Mouse (Mus musculus) Patski (cell line): ENCODE results near the gene Brox. TPM values are rescaled to one million over a fixed set of nuclear protein-coding genes. Genes with fewer than 3 reads are reported as not detected.

Experiments
- ATAC-seq: fragments of 100-300 bp; one replicate; pipeline ENCODE4 v1.8.0; 2021
- CTCF ChIA-PET: fragments of 350-600 bp; sonication (Branson Sonifier 250); formaldehyde crosslinking; loops from one replicate; lab custom pipeline; 2022; ENCODE audit warnings: inconsistent platforms; lab: Charles Lee
- POLR2A ChIA-PET: fragments of 350-600 bp; sonication (Branson Sonifier 250); formaldehyde crosslinking; loops from one replicate; lab custom pipeline; 2022; ENCODE audit warnings: antibody characterized with exemption, inconsistent platforms; lab: Charles Lee
- DNase-seq: peaks from one replicate; pipeline ENCODE4 v3.0.0-alpha.2; 2011; ENCODE audit warnings: low read depth, low spot score
- H3K27me3 ChIP-seq: fragments of 371-371 bp; one replicate; pipeline ENCODE4 v1.5.1; 2021
- CTCF ChIP-seq: fragments of 100-300 bp; IDR thresholded peaks from one replicate; pipeline ENCODE4 v1.5.1; 2021
- in situ Hi-C: fragments of 300-500 bp; cut with MboI; formaldehyde crosslinking; loops from 3 replicates; pipeline ENCODE4 v1.11.1; 2018; ENCODE audit warnings: low pct_unique_long_range_greater_than_20kb, mixed read lengths
- polyA plus RNA-seq: library from polyadenylated mRNA; unstranded; gene quantifications from one replicate; pipeline ENCODE4 v1.2.3, GENCODE M21; 2021

The Brox gene
- polyA plus RNA-seq, 1 experiment from 2014 or later: 58.9 TPM

GRCm38 (mm10) chr1:183274385-183274784 lies 22.7 kb downstream of the Brox start:
- no peak for DNase-seq
- TF ChIP-seq CTCF: no peak
- ATAC-seq: no peak
- in situ Hi-C loops: loop anchor here (10.0 kb wide), 1 partner anchor 720 kb away; no protein-coding TSS in a partner anchor
- ChIA-PET POLR2A (no interaction called here), CTCF (interaction anchor here (1.7 kb wide), 1 partner anchor 34 kb away, joined by 4 read pairs; no protein-coding TSS in a partner anchor)
- H3K27me3 ChIP-seq: no peaks in the 10 kb centered on the region

DNA sequence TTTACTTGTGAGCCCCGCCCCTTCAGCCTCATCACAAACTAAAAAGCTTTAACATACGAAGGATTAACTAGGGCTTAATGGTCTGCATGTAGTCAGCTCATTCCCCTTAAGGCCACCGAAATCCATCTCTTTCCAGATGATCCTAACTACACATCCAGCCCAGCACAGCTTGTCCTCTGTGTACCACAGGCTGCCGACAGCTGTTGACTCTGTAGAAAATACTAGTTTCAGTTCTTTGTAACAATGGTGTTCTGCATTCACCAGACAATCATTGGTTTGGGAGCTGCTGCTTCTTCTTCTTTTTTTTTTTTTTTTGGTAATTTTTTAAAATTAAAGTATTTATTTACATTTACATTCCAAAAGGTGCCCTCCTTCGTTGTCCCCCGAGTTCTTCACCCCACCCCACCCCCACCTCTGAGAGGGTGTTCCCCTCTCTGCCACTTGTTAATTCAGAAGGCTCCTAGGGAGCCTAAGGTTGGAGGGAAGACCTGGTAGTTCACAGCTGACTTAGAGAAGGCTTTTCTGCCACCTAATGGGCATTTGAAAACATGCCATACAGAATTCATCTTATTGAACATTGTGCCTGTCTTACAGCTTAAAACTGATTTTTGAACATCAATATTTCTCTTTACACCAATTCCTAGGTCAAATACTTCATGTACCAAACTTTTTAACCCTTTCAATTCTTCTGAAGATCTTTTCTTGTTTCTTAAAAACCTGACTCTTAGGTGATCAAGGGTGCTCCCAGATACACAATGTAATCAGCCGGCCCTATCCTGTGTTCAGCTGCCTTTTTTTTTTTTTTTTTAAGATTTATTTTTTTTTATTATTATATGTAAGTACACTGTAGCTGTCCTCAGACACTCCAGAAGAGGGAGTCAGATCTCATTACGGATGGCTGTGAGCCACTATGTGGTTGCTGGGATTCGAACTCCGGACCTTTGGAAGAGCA lies 23.9 kb downstream of the Brox start:
- in situ Hi-C loops: loop anchor here (10.0 kb wide), 1 partner anchor 718 kb away; no protein-coding TSS in a partner anchor
- DNase-seq (no peak), ATAC-seq (no peak)
- TF ChIP-seq CTCF: peak; percentile 46
- ChIA-PET CTCF (interaction anchor here (0.9 to 2.4 kb wide), 10 partner anchors 10 to 713 kb away, joined by 3 to 7 read pairs (median 4); no protein-coding TSS in a partner anchor), POLR2A (interaction anchor here (0.6 to 1.0 kb wide), 6 partner anchors 11 to 388 kb away, joined by 3 to 5 read pairs (median 4); no protein-coding TSS in a partner anchor)
- H3K27me3 ChIP-seq: no peaks in the 10 kb centered on the region

DNA sequence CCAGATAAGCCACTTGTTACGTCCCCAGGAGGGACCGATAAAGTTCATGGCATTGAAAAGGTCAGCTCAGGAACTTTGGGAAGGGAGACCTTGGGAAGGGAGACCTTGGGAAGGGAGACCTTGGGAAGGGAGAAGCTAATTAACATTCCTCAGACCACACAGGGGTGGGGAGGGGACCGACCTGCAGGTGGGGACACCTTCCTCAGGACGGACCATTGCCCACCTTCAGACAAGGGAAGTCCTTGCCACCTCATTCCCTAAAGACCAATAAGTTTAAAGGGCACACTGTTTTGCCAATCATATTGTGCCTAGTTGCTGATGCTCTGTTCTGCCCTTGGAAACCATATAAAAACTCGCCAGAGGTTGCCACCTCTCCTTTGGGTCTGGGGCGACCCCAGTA lies 29.4 kb downstream of the Brox start:
- ATAC-seq (no peak), DNase-seq (no peak)
- ChIA-PET CTCF (interaction anchor here (1.2 to 1.4 kb wide), 2 partner anchors 8 to 282 kb away, joined by 3 read pairs; no protein-coding TSS in a partner anchor), POLR2A (interaction anchor here (1.1 kb wide), 1 partner anchor 452 kb away, joined by 3 read pairs; no protein-coding TSS in a partner anchor)
- in situ Hi-C loops: no loop called here
- no peaks in the 10 kb centered on the region for H3K27me3 ChIP-seq
- TF ChIP-seq CTCF: no peak

DNA sequence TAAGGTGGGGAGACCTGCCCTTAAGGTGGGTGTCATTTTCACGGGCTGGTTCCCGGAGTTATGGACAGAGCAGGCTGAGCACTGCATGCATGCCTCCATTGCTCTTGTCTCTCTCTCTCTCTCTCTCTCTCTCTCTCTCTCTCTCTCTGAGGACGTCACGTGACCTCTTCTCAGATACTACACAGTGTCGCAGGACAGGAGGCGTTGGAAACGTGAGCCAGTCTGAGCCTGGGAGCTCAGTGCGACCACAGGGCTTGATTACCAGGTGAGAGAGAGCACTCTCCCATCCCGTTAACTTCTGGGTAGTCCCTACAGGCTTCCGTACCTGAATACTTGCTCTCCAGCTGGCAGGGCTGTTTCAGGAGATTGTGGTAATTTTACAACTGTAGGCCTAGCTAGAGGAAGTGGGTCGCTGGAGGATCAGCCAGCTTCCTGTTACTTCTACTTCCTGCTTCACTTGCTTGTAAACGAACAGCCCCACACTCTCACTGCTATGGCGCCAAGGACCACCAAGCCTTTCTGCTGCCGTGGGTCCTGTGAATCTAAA lies 31.1 kb downstream of the Brox start:
- no peaks in the 10 kb centered on the region for H3K27me3 ChIP-seq
- DNase-seq (no peak), ATAC-seq (no peak)
- ChIA-PET POLR2A (no interaction called here), CTCF (no interaction called here)
- no peak for TF ChIP-seq CTCF
- in situ Hi-C loops: no loop called here

GRCm38 (mm10) chr1:183264145-183265008 lies 32.7 kb downstream of the Brox start:
- no peak for TF ChIP-seq CTCF
- no peaks in the 10 kb centered on the region for H3K27me3 ChIP-seq
- in situ Hi-C loops: no loop called here
- ChIA-PET CTCF (no interaction called here), POLR2A (interaction anchor here (0.8 kb wide), 1 partner anchor 18 kb away, joined by 4 read pairs; no protein-coding TSS in a partner anchor)
- ATAC-seq (no peak), DNase-seq (no peak)

DNA sequence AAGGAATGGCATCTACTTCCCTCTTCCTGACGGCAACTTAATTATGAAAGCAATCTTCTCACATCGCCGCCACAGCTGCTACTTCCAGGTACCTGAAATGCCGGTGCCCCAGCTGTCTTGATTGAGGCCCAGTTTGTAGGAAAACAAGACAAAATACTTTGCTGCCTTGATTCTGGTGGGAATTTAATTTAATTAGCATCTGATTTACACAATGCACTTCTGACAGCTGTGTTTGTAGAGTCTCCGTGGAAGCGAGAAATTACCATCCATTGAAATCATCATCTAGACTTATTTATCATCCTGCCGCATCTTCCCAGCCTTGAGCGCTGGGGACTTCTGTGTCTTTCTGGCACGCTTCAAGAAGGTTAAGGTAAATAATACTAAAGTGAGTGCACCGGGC lies 44.5 kb downstream of the Brox start:
- no peak for TF ChIP-seq CTCF
- no peaks in the 10 kb centered on the region for H3K27me3 ChIP-seq
- ChIA-PET CTCF (no interaction called here), POLR2A (no interaction called here)
- in situ Hi-C loops: no loop called here
- ATAC-seq: no peak
- DNase-seq: no peak

DNA sequence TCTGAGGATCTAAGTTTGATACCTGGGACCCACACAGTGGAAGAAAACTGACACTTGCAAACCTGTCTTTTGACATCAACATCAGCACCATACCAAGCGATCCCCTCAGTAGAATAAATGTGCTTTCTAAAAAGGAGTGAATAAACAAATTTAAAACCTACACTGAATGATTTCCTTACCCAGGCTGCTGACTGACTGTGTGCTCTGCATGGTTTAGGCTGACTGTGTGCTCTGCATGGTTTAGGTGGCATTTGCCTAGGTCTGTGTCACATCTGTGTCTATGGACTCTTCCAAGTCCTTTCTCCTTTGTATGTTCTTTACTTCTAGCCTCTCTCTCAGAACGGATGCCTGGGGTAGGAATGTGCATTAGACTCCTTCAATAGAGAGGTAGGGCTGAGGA lies 45.3 kb downstream of the Brox start:
- DNase-seq (no peak), ATAC-seq (no peak)
- no peaks in the 10 kb centered on the region for H3K27me3 ChIP-seq
- no peak for TF ChIP-seq CTCF
- CTCF ChIA-PET: no interaction called here
- in situ Hi-C loops: no loop called here
- POLR2A ChIA-PET: no interaction called here

DNA sequence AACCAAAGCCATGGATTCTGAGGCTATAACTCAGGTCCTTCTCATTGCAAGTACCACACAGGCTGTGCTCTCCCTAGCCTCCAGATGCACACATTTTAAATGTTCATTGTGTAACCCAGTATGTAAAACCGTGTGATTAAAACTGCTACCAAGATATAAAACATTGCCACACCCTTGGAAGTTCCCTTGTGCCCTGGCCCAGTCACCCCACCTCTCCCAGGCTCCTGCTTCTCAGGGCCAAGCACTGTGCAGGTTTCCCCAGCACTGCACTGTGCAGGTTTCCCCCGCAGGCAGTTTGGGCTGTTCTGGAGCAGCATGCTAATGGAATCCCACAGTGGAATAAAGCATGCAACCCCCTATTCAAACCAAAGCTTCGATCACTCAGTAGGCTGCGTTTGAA lies 46.5 kb downstream of the Brox start:
- in situ Hi-C loops: no loop called here
- no peaks in the 10 kb centered on the region for H3K27me3 ChIP-seq
- POLR2A ChIA-PET: no interaction called here
- CTCF ChIA-PET: no interaction called here
- ATAC-seq (no peak), DNase-seq (no peak)
- no peak for TF ChIP-seq CTCF

- CTCF ChIA-PET: no interaction called here
- in situ Hi-C loops: no loop called here
- POLR2A ChIA-PET: interaction anchor here (0.6 kb wide), 1 partner anchor 167 kb away, joined by 3 read pairs; no protein-coding TSS in a partner anchor
- no peak for TF ChIP-seq CTCF
- no peak for DNase-seq
- peaks cover under 1% of the 10 kb centered on the region for H3K27me3 ChIP-seq
- no peak for ATAC-seq
Observed at GRCm38 (mm10) chr1:183248144-183248543, 48.9 kb downstream of the Brox start.

DNA sequence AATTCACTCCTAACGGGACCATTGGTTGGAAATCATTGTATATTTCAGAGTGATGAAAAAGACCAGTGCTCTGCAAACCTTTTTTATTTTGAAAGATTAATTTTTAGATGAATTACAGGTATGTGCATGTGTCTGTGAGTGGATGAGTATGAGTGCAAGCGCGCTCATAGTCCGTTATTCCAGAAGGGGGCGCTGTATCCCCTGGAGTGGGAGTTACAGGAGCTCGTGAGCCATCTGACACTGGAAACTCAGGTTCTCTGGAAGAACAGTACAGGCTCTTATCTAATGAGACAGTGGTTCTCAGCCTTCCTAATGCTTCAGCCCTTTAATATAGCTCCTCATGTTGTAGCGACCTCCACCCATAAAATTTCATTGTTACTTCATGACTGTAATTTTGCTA lies 53.8 kb downstream of the Brox start:
- POLR2A ChIA-PET: no interaction called here
- CTCF ChIA-PET: no interaction called here
- DNase-seq (no peak), ATAC-seq (no peak)
- peaks cover 3% of the 10 kb centered on the region for H3K27me3 ChIP-seq
- peak; percentile 42 for TF ChIP-seq CTCF
- in situ Hi-C loops: no loop called here
